Mouse (Mus musculus): ENCODE measurements at regions not wholly inside any gene's neighbourhood (a gene's known extent, or its start where the extent isn't known, plus 50 kb on each side); places are given as distances from the start of the nearest gene placed in this dataset.
A peak's percentile ranks its signal among the peaks of the same experiment; 100 is the strongest.

DNA sequence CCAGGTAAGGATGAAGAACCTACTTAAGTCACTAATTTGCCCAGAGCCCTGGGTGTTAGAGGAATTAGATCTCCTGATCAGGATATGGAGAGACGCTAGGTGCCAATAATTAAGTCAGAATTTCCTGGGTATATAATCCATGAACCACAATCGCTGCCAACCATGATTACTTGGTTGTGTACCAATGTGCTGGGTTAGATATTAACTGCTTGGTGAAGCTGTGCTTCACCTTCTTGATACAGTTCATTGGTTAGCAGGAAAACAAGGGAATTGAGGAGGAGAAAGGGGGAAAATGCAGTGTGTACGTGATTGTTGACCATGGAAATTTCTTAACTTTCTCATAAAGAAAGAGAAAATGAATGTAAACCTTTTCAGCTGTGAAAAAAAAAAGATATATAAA, 961.7 kb upstream of the Slc39a10 start:
- no peak for DNase-seq (ENCODE audit: inconsistent age in 2 of 2, low spot score in 1 of 2)

DNA sequence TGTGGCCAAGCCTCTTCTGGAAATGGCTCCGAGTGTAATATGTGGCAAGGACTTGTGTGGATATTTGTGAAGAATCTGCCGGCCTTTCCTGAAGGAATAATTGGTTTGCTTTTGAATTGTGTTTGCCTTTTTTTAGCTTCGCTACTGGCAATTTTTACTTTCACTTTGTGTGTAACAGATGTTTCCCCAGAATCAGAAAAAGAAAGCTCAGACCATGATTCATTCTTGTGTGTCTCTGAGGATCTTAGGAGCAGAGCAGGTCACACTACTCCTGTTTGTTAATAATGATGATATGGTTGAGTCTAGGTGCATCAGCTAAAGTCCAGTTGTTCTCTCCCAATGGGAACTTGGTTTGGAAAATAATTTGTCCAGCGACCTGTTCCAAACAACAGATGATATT, 961.3 kb upstream of the Slc39a10 start:
- no peak for DNase-seq (ENCODE audit: inconsistent age in 2 of 2, low spot score in 1 of 2)

DNA sequence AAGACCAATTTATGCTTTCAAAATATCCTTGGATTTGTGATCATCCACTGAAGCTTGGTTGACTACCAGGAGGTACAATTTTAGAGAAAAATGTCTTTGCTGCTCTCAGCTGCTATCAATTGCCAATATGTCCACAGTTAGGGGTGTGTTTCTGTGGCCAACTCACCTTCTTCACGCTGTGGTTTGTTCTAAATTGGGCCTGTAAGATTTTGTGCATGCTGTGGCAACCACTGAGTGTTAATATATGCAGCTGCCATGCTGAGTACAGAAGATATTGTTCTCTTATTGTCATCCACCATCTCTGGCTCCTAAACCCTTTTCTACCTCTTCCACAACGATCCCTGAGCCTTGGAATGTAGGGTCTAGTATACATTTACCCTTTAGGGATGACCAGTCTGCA, 948.2 kb upstream of the Slc39a10 start:
- no peak for DNase-seq (ENCODE audit: inconsistent age in 2 of 2, low spot score in 1 of 2)

DNA sequence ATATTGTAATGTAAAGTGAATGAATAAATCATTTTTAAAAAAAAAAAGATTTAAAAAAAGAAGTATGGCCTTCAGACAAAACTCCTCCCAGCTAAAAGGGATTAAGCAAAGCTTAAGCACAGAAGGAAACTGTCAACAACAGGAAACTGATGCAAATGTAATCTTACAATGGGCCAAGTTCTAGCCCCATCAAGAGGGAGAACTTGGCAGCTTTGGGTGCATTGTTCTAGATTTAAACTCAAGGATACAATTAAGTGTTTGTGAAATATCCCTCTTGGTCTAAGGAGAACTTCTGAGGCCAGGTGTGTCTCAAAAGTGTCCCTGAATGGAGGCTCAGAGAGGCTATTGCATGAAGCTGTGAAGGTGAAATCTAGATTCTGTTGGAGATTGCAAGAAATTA, 941.4 kb upstream of the Slc39a10 start:
- DNase-seq (ENCODE audit: inconsistent age in 2 of 2, low spot score in 1 of 2) = no peak

DNA sequence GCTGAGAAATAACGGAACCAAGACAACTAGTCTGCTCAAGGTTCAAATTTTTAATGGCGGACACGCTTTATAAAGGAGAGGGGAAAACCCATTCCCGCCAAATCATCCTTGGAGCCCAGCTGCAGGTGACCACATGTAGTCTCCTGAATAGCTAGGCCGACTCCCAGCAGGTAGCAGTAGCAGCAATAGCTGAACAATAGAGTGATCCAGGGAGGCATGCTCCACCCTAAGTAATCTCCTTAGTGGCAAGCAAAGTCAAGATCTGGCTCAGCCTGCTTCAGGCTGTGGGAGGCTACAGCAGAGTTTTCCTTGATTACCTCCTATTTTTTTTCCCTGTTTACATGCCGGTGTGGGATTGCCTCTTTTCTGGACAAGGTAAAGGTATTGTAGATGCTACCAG, 934.6 kb upstream of the Slc39a10 start:
- no peak for DNase-seq (ENCODE audit: inconsistent age in 2 of 2, low spot score in 1 of 2)

DNA sequence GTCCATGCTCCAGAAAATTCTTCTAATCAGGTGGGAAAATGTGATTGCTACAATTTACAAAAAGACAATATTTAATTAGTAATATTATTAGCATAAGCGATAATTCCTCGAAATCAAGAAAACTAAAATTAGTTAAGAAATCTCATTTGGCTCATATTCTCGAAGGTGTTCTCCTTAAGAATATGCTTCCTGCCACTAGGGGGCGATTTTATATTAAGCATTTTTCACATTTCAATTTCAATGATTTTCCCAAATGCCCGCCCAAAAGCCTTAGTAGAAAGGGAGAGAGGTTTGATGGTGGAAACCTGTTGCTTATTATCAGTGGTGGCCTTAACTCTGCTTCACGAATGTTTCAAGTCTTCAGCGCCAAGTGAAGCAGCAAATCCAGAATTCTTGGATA, 916.9 kb upstream of the Slc39a10 start:
- peak in 1 of 2 experiments; percentile 24 for DNase-seq (ENCODE audit: inconsistent age in 2 of 2, low spot score in 1 of 2)

DNA sequence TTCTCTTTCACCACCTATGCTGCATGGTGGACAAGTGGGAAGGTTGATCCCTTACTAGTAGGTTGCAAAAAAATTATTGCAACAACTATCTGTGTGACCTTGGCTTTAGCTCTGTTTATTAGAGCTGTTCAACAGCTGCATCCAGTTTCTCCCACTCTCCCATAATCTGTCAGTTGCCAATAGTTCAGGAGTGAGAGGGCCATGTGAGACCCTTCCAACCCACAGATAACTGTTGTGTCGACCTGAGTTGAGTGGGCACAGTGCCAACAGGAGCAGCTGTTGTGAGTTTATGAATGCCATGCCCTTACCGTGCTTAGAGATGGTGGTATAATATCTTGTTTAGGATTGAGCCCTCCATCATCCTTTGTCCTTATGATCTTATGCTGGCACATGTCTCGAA, 902.1 kb upstream of the Slc39a10 start:
- DNase-seq (ENCODE audit: inconsistent age in 2 of 2, low spot score in 1 of 2) = no peak

Measured in adrenal gland, adult (tissue).